Comparison of ENCODE assay signal across 18 mouse cellular contexts in the genomic region with DNA sequence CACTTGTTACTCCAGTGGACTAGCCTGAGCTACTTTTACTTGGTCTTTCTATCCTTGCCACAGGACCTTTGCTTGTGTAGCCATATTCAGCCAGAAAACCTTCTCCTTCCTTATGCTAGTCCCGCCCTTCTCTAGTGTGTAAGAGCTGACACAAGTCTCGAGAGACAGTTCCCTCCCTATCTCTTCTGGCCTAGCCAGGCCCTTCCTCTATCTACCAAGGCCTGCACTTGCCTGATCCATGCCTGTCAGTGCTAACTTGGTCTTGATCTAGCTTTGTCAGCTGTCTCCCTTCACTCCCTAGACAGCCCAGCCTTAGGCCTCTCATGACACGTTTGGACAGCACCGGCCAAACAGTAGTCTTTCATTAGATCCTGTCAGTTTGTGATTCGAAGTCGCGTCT.
DNase-seq lines count a peak whose midpoint lies in the region; ATAC-seq lines count a peak whose summit lies in the region.
"Had no signal": no experiment of that assay in that cellular context is flagged by ENCODE, and none has a peak within 500 bp of the region (broad histone marks: within the 10 kb centered on the region; RNA-seq: fewer than 3 reads in every experiment).

No protein-coding gene starts in this region.

- peak overlapping the region; percentile 94 for H3K27ac ChIP-seq in liver, embryonic 13.5 days
- H3K27ac ChIP-seq: hindbrain, postnatal 0 days; limb, embryonic 10.5 days; macrophage had no signal

- H3K4me3 ChIP-seq in liver, embryonic 13.5 days (replicated peaks): no peak overlapping the region
- H3K4me3 ChIP-seq: limb, embryonic 10.5 days had no signal

- WGBS in liver, embryonic 13.5 days (ENCODE audit: insufficient replicate concordance): 32% methylated on average over 7 of the region's 7 CpGs

- ATAC-seq in liver, embryonic 13.5 days (ENCODE audit: low read depth): peak; percentile 96
- ATAC-seq in megakaryocyte-erythroid progenitor cell, adult 5-6 weeks (replicated peaks; ENCODE audit: low FRiP score, low TSS enrichment, poor library complexity, severe bottlenecking): peak; percentile 97
- ATAC-seq: forebrain, embryonic 16.5 days; hindbrain, postnatal 0 days had no signal

- H3K27me3 ChIP-seq in liver, embryonic 13.5 days: no peaks in the 10 kb centered on the region

- peak; percentile 51 for DNase-seq in heart, adult 11 months
- no peak for DNase-seq in heart, adult 18-20 months
- peak; percentile 16 for DNase-seq in spleen, adult 12 weeks (ENCODE audit: low spot score)
- DNase-seq in spleen, adult 18-20 months: no peak
- DNase-seq in liver, embryonic 13.5 days: peak; percentile 76
- DNase-seq in left cerebral cortex, postnatal 14 days (ENCODE audit: low spot score in 2 of 2): no peak
- no peak for DNase-seq in lung, postnatal 10 days
- DNase-seq: cerebellum, adult 18-20 months; gastrocnemius, postnatal 10 days; kidney, adult 9 months; layer of hippocampus, postnatal 36 days; lung, embryonic 14.5 days; thymus, adult 18-20 months had no signal

- H3K9me3 ChIP-seq in liver, embryonic 13.5 days (replicated peaks): no peaks in the 10 kb centered on the region
- H3K9me3 ChIP-seq: limb, embryonic 10.5 days had no signal

- peak overlapping the region; percentile 51 for H3K9ac ChIP-seq in liver, embryonic 13.5 days
- H3K9ac ChIP-seq: lung, embryonic 14.5 days had no signal

- intact Hi-C loops in left cerebral cortex, postnatal 14 days (cut with DNase I): loop anchor here (10.0 kb wide), 1 partner anchor 286 kb away; no protein-coding TSS in a partner anchor

- H3K36me3 ChIP-seq in liver, embryonic 13.5 days: no peaks in the 10 kb centered on the region
- H3K36me3 ChIP-seq: limb, embryonic 10.5 days had no signal

- peaks cover 60% of the 10 kb centered on the region for H3K4me1 ChIP-seq in liver, embryonic 13.5 days (replicated peaks)
- H3K4me1 ChIP-seq: limb, embryonic 10.5 days had no signal

- peak overlapping the region; percentile 36 for H3K4me2 ChIP-seq in liver, embryonic 13.5 days
- H3K4me2 ChIP-seq: lung, embryonic 14.5 days had no signal

Comparison
In these comparisons a context has a peak if more than half of its experiments do, and no peak if none do; other contexts are left out.
1. DNase-seq: peak in heart, adult 11 months (single experiment), spleen, adult 12 weeks (single experiment) and liver, embryonic 13.5 days (single experiment); none in heart, adult 18-20 months (0 of 2), spleen, adult 18-20 months (0 of 2), left cerebral cortex, postnatal 14 days (0 of 2) and lung, postnatal 10 days (single experiment).